Mouse (Mus musculus) T-cell, adult 2 months (primary cell): ENCODE data around the gene Mylk3.

ENCODE experiments used
- DNase-seq: peaks from one replicate; pipeline ENCODE4 v3.0.0; 2022; ENCODE audit warnings: low spot score

Gene Mylk3

GRCm38 (mm10) chr8:85380824-85381209, 5.3 kb downstream of the Mylk3 start:
- no peak for DNase-seq

- DNase-seq, result no peak
These were observed 5.9 kb downstream of the Mylk3 start for GRCm38 (mm10) chr8:85380123-85380823.

- no peak for DNase-seq
These were observed 6.9 kb downstream of the Mylk3 start for GRCm38 (mm10) chr8:85379142-85379781.

GRCm38 (mm10) chr8:85376516-85376915, 9.6 kb downstream of the Mylk3 start:
- DNase-seq, result no peak

GRCm38 (mm10) chr8:85374286-85374685, 11.9 kb downstream of the Mylk3 start:
- no peak for DNase-seq

- no peak for DNase-seq
These were observed 12.6 kb downstream of the Mylk3 start for GRCm38 (mm10) chr8:85373435-85374039.

- no peak for DNase-seq
These were observed 13.7 kb downstream of the Mylk3 start for GRCm38 (mm10) chr8:85372465-85372839.

GRCm38 (mm10) chr8:85371736-85372464, 14.2 kb downstream of the Mylk3 start:
- no peak for DNase-seq

- no peak for DNase-seq
These were observed 21.0 kb downstream of the Mylk3 start for GRCm38 (mm10) chr8:85365176-85365575.

GRCm38 (mm10) chr8:85364628-85365027, 21.5 kb downstream of the Mylk3 start:
- DNase-seq, result no peak

GRCm38 (mm10) chr8:85363406-85363805, 22.7 kb downstream of the Mylk3 start:
- no peak for DNase-seq

GRCm38 (mm10) chr8:85362211-85362610, 23.9 kb downstream of the Mylk3 start:
- no peak for DNase-seq

GRCm38 (mm10) chr8:85353287-85353686, 32.9 kb downstream of the Mylk3 start:
- DNase-seq, result no peak

GRCm38 (mm10) chr8:85339871-85340573, 46.1 kb downstream of the Mylk3 start:
- no peak for DNase-seq

GRCm38 (mm10) chr8:85337681-85338080, 48.5 kb downstream of the Mylk3 start:
- no peak for DNase-seq

GRCm38 (mm10) chr8:85336211-85336933, 49.8 kb downstream of the Mylk3 start:
- no peak for DNase-seq

GRCm38 (mm10) chr8:85335105-85335504, 51.0 kb downstream of the Mylk3 start:
- no peak for DNase-seq

GRCm38 (mm10) chr8:85329506-85329905, 56.6 kb downstream of the Mylk3 start:
- DNase-seq, result no peak

GRCm38 (mm10) chr8:85327036-85327435, 59.1 kb downstream of the Mylk3 start:
- DNase-seq, result no peak

GRCm38 (mm10) chr8:85323084-85323483, 63.1 kb downstream of the Mylk3 start:
- DNase-seq, result no peak

GRCm38 (mm10) chr8:85321981-85322380, 64.2 kb downstream of the Mylk3 start:
- no peak for DNase-seq
